Mouse (Mus musculus) MEL (cell line): Measurements from ENCODE around the gene Rnf24. TPM values are rescaled to one million over a fixed set of nuclear protein-coding genes. Genes with fewer than 3 reads are reported as not detected.

Source experiments
- DNase-seq: peaks from one replicate; pipeline ENCODE4 v3.0.0; 2011; ENCODE audit warnings: low read depth, low spot score
- H3K27ac ChIP-seq: 2 replicates; pipeline ENCODE4 v1.5.1; 2012; ENCODE audit warnings: low read depth, mild to moderate bottlenecking, control low read depth, low read length, moderate library complexity; ENCODE audit not compliant: control insufficient read depth
- H3K27me3 ChIP-seq, 2 experiments: fragments of 150-350 bp in 1 of 2; sonication (generic) in 1 of 2; 2 replicates each; pipeline ENCODE4 v1.6.1; 2012; ENCODE audit warnings: low read length in 2 of 2, mild to moderate bottlenecking in 2 of 2, improper control_type of control experiment in 1 of 2, moderate library complexity in 1 of 2; ENCODE audit not compliant: insufficient read depth in 2 of 2, control insufficient read depth in 1 of 2
- H3K36me3 ChIP-seq, 2 experiments: 2 replicates each; pipeline ENCODE4 v1.6.1; 2012 to 2014; ENCODE audit warnings: low read length in 2 of 2, improper control_type of control experiment in 1 of 2, inconsistent platforms in 1 of 2, mild to moderate bottlenecking in 1 of 2; ENCODE audit not compliant: insufficient read depth in 2 of 2, control insufficient read depth in 1 of 2
- H3K4me1 ChIP-seq, 2 experiments: fragments of 150-350 bp in 1 of 2; sonication (generic) in 1 of 2; 2 replicates each; pipeline ENCODE4 v1.6.1; 2012; ENCODE audit warnings: low read length in 2 of 2, improper control_type of control experiment in 1 of 2, mild to moderate bottlenecking in 1 of 2; ENCODE audit not compliant: insufficient read depth in 2 of 2, control insufficient read depth in 1 of 2
- H3K4me3 ChIP-seq, 2 experiments: fragments of 150-350 bp in 1 of 2; sonication (generic) in 1 of 2; 2 replicates each; pipeline ENCODE4 v1.5.1; 2012; ENCODE audit warnings: low read depth in 2 of 2, low read length in 2 of 2, mild to moderate bottlenecking in 2 of 2, moderate library complexity in 2 of 2, control low read depth in 1 of 2, improper control_type of control experiment in 1 of 2; ENCODE audit not compliant: control insufficient read depth in 1 of 2, insufficient read depth in 1 of 2
- H3K79me2 ChIP-seq: 2 replicates; pipeline ENCODE4 v1.6.1; 2012; ENCODE audit warnings: mild to moderate bottlenecking, low read length, moderate library complexity; ENCODE audit not compliant: control insufficient read depth, poor library complexity, insufficient read depth
- H3K9ac ChIP-seq: 2 replicates; pipeline ENCODE4 v1.6.1; 2012; ENCODE audit warnings: low read depth, mild to moderate bottlenecking, control low read depth, low read length, moderate library complexity; ENCODE audit not compliant: control insufficient read depth, poor library complexity, severe bottlenecking
- H3K9me3 ChIP-seq: fragments of 150-350 bp; sonication (generic); replicated peaks from 2 replicates; pipeline ENCODE4 v1.6.1; 2012; ENCODE audit warnings: mild to moderate bottlenecking, low read length, improper control_type of control experiment, moderate library complexity; ENCODE audit not compliant: insufficient read depth
- BHLHE40 ChIP-seq: IDR thresholded peaks from 2 replicates; pipeline ENCODE4 v1.6.1; 2012; ENCODE audit warnings: low read depth, mild to moderate bottlenecking, inconsistent platforms, low read length, improper control_type of control experiment, borderline replicate concordance
- CHD1 ChIP-seq: IDR thresholded peaks from 2 replicates; pipeline ENCODE4 v1.6.1; 2012; ENCODE audit warnings: low read depth, mild to moderate bottlenecking, inconsistent platforms, low read length, improper control_type of control experiment
- CTCF ChIP-seq, 3 experiments: IDR thresholded peaks in 2 of 3; conservative IDR thresholded peaks in 1 of 3; 2 replicates each; pipeline ENCODE4 v1.5.1; 2011 to 2012; ENCODE audit warnings: low read length in 3 of 3, low read depth in 2 of 3, mild to moderate bottlenecking in 2 of 3, improper control_type of control experiment in 1 of 3, inconsistent platforms in 1 of 3, mixed read lengths in 1 of 3, moderate library complexity in 1 of 3; ENCODE audit not compliant: control insufficient read depth in 1 of 3, insufficient read depth in 1 of 3, poor library complexity in 1 of 3, severe bottlenecking in 1 of 3
- E2F4 ChIP-seq: IDR thresholded peaks from 2 replicates; pipeline ENCODE4 v1.6.1; 2011; ENCODE audit warnings: low read depth, low read length, improper control_type of control experiment, borderline replicate concordance
- GABPA ChIP-seq: IDR thresholded peaks from 2 replicates; pipeline ENCODE4 v1.6.1; 2012; ENCODE audit warnings: low read depth, mild to moderate bottlenecking, inconsistent platforms, low read length, improper control_type of control experiment, moderate library complexity
- KAT2A ChIP-seq: conservative IDR thresholded peaks from 2 replicates; pipeline ENCODE4 v1.6.1; 2012; ENCODE audit warnings: low read depth, low read length, improper control_type of control experiment, inconsistent platforms
- MAZ ChIP-seq: IDR thresholded peaks from 2 replicates; pipeline ENCODE4 v1.6.1; 2012; ENCODE audit warnings: low read depth, mild to moderate bottlenecking, inconsistent platforms, low read length, improper control_type of control experiment
- MEF2A ChIP-seq: IDR thresholded peaks from 2 replicates; pipeline ENCODE4 v1.6.1; 2014; ENCODE audit warnings: low read depth, mild to moderate bottlenecking, inconsistent platforms, low read length, improper control_type of control experiment; ENCODE audit not compliant: poor library complexity, insufficient replicate concordance, severe bottlenecking; ENCODE audit errors: extremely low read depth
- MXI1 ChIP-seq: IDR thresholded peaks from 2 replicates; pipeline ENCODE4 v1.6.1; 2011; ENCODE audit warnings: mild to moderate bottlenecking, low read depth, low read length, improper control_type of control experiment
- POLR2A ChIP-seq, 2 experiments: IDR thresholded peaks; 2 replicates each; pipeline ENCODE4 v1.6.1; 2011 to 2012; ENCODE audit warnings: low read length in 2 of 2, mild to moderate bottlenecking in 2 of 2, control low read depth in 1 of 2, improper control_type of control experiment in 1 of 2, low read depth in 1 of 2, moderate library complexity in 1 of 2; ENCODE audit not compliant: control insufficient read depth in 1 of 2, insufficient read depth in 1 of 2, poor library complexity in 1 of 2
- POLR2AphosphoS2 ChIP-seq: IDR thresholded peaks from 2 replicates; pipeline ENCODE4 v1.6.1; 2011; ENCODE audit warnings: low read length, improper control_type of control experiment
- POLR2AphosphoS5 ChIP-seq: IDR thresholded peaks from 2 replicates; pipeline ENCODE4 v1.6.1; 2012; ENCODE audit warnings: low read depth, borderline replicate concordance, mild to moderate bottlenecking, inconsistent platforms, low read length, moderate library complexity, mixed read lengths
- RAD21 ChIP-seq: IDR thresholded peaks from 2 replicates; pipeline ENCODE4 v1.6.1; 2011; ENCODE audit warnings: mild to moderate bottlenecking, low read depth, low read length, improper control_type of control experiment
- SMC3 ChIP-seq: IDR thresholded peaks from 2 replicates; pipeline ENCODE4 v1.6.1; 2011; ENCODE audit warnings: low read depth, low read length, improper control_type of control experiment
- ZC3H11A ChIP-seq: IDR thresholded peaks from 2 replicates; pipeline ENCODE4 v1.6.1; 2012; ENCODE audit warnings: low read depth, mild to moderate bottlenecking, inconsistent platforms, low read length, improper control_type of control experiment
- ZKSCAN1 ChIP-seq: IDR thresholded peaks from 2 replicates; pipeline ENCODE4 v1.6.1; 2012; ENCODE audit warnings: low read depth, mild to moderate bottlenecking, inconsistent platforms, low read length, improper control_type of control experiment, moderate library complexity
- ZNF384 ChIP-seq: IDR thresholded peaks from 2 replicates; pipeline ENCODE4 v1.6.1; 2012; ENCODE audit warnings: low read depth, mild to moderate bottlenecking, inconsistent platforms, low read length, improper control_type of control experiment
- polyA plus RNA-seq, 2 experiments: library from polyadenylated mRNA; stranded (reverse) in 1 of 2; unstranded in 1 of 2; fragments of >175 nt in 1 of 2; fragments of >200 nt in 1 of 2; gene quantifications; 2 replicates each; pipeline versions ENCODE4 v1.2.1 to v1.2.4; 2012; ENCODE audit warnings: low replicate concordance in 2 of 2, low read depth in 1 of 2; ENCODE audit not compliant: insufficient read length in 2 of 2, insufficient read depth in 1 of 2, missing spikeins in 1 of 2
- total RNA-seq: library from RNA; depleted of rRNA; stranded (reverse); fragments of 300-350 nt; gene quantifications from 2 replicates; pipeline ENCODE4 v1.2.3, GENCODE M21; 2012

The Rnf24 gene
- total and polyA plus RNA-seq, 3 experiments = 0.73 to 2.9 TPM; not detected in 1

- Histone ChIP-seq H3K27ac (no peak overlapping the region), H3K4me1 (no peaks in the 10 kb centered on the region; a peak in 2 of 4 replicates), H3K79me2 (no peaks in the 10 kb centered on the region), H3K4me3 (no peak overlapping the region), H3K9me3 (no peaks in the 10 kb centered on the region), H3K27me3 (no peaks in the 10 kb centered on the region), H3K9ac (no peak overlapping the region), H3K36me3 (no peaks in the 10 kb centered on the region)
- DNase-seq = no peak
- TF ChIP-seq BHLHE40 (no peak), RAD21 (no peak), POLR2AphosphoS5 (no peak)
- TF ChIP-seq, all 39 proteins: peak for 0
Measured at GRCm38 (mm10) chr2:131307822-131308221, 44.9 kb downstream of the Rnf24 start.

GRCm38 (mm10) chr2:131307391-131307790, 45.3 kb downstream of the Rnf24 start:
- no peak for DNase-seq
- H3K27me3 ChIP-seq = no peaks in the 10 kb centered on the region
- H3K79me2 ChIP-seq = no peaks in the 10 kb centered on the region
- H3K36me3 ChIP-seq = no peaks in the 10 kb centered on the region
- no peak overlapping the region for H3K4me3 ChIP-seq
- no peak overlapping the region for H3K9ac ChIP-seq
- H3K27ac ChIP-seq = no peak overlapping the region
- no peak for TF ChIP-seq CTCF (IDR thresholded peaks at IDR 0.05 in 2 of 3, conservative IDR thresholded peaks at IDR 0.05 in 1 of 3; ENCODE audit: control insufficient read depth in 1 of 3, insufficient read depth in 1 of 3, low read depth in 2 of 3, low read length in 3 of 3, poor library complexity in 1 of 3, severe bottlenecking in 1 of 3)
- no peak for TF ChIP-seq SMC3
- TF ChIP-seq POLR2A (IDR thresholded peaks at IDR 0.05; ENCODE audit: control insufficient read depth in 1 of 2, insufficient read depth in 1 of 2, low read depth in 1 of 2, low read length in 2 of 2, poor library complexity in 1 of 2) = no peak
- TF ChIP-seq ZC3H11A = no peak
- no peak for TF ChIP-seq ZKSCAN1
- TF ChIP-seq E2F4 = no peak
- TF ChIP-seq GABPA = no peak
- TF ChIP-seq MXI1 = no peak
- TF ChIP-seq POLR2AphosphoS5 = no peak
- no peak for TF ChIP-seq ZNF384
- TF ChIP-seq RAD21 = no peak
- TF ChIP-seq MEF2A = no peak
- TF ChIP-seq CHD1 = no peak
- no peak for TF ChIP-seq MAZ
- TF ChIP-seq POLR2AphosphoS2 = no peak
- no peak for TF ChIP-seq KAT2A
- H3K4me1 ChIP-seq = no peaks in the 10 kb centered on the region; a peak in 2 of 4 replicates
- no peaks in the 10 kb centered on the region for H3K9me3 ChIP-seq
